Mouse (Mus musculus): ENCODE data around the gene Cox7a2l.

Cox7a2l gene

GRCm38 (mm10) chr17:83457271-83457670, 59.9 kb downstream of the Cox7a2l start:
- DNase-seq (ENCODE audit: low read depth in 1 of 2, low spot score in 2 of 2): no peak

GRCm38 (mm10) chr17:83453587-83453986, 63.5 kb downstream of the Cox7a2l start:
- DNase-seq (ENCODE audit: low read depth in 1 of 2, low spot score in 2 of 2): no peak

- no peak for DNase-seq (ENCODE audit: low read depth in 1 of 2, low spot score in 2 of 2)
These were observed 64.7 kb downstream of the Cox7a2l start for GRCm38 (mm10) chr17:83452451-83452850.

Data from monocyte, adult 2 months (primary cell).